In the genomic region with DNA sequence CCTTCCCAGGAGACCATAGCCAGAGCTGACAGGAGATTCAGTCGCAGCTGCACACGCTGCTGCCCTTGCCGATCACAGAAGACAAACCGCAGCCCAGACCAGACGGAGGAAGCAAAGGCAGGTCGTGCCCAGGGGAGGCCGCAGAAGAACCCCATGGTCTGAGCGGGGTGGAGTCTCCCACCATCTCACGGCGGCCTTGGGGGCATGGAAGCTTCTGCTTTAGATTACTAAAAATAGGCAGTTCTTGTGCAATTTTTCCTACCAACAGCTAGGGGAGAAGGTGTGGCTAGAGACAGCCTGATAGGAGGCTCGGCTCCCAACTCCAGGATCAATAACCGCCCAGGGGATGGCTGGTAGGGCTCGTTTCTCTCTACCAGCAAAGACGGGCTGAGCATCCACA, we compare ENCODE assay signal across 9 mouse cellular contexts. TPM values are rescaled to one million over a fixed set of nuclear protein-coding genes. Genes with fewer than 3 reads are reported as not detected.
DNase-seq lines count a peak whose midpoint lies in the region; ATAC-seq and TF ChIP-seq lines count a peak whose summit lies in the region.
"Had no signal": no experiment of that assay in that cellular context is flagged by ENCODE, and none has a peak within 500 bp of the region (broad histone marks: within the 10 kb centered on the region; RNA-seq: fewer than 3 reads in every experiment).

No protein-coding gene starts in this region.

- H3K4me3 ChIP-seq in liver, adult 2 months (ENCODE audit: insufficient read depth, low read depth, low read length), result peak overlapping the region; percentile 19; the same call in 1 of the 2 replicates

- intact Hi-C loops in heart, postnatal 10 days (cut with DNase I), result no loop called here

- no peak for TF ChIP-seq POLR2A in liver, adult 2 months (IDR thresholded peaks at IDR 0.05; ENCODE audit: extremely low read depth, insufficient read depth, low read length)

- peaks cover 24% of the 10 kb centered on the region for H3K4me1 ChIP-seq in liver, adult 2 months (ENCODE audit: control insufficient read depth, insufficient read depth, low read length)

- DNase-seq in heart, adult 18-20 months, result peak; percentile 30 to 63
- DNase-seq in heart, postnatal 10 days, result no peak
- DNase-seq in thymus, postnatal 0 days (ENCODE audit: low spot score), result peak; percentile 21
- DNase-seq in thymus, postnatal 36 days, result no peak
- DNase-seq in liver, adult 2 months (ENCODE audit: extremely low read depth, low read depth, low spot score), result peak; percentile 83
- no peak for DNase-seq in adipocyte (ENCODE audit: low spot score)
- no peak for DNase-seq in kidney, postnatal 10 days

- no peaks in the 10 kb centered on the region for H3K27me3 ChIP-seq in liver, adult 2 months (ENCODE audit: control insufficient read depth, insufficient read depth, low read length)
- H3K27me3 ChIP-seq: Patski had no signal

- H3K36me3 ChIP-seq in liver, adult 2 months (ENCODE audit: control insufficient read depth, insufficient read depth, low read length), result peaks cover 19% of the 10 kb centered on the region

- peaks cover 9% of the 10 kb centered on the region; the same call in 1 of the 2 replicates for H3K79me2 ChIP-seq in liver, adult 2 months (ENCODE audit: control insufficient read depth, insufficient read depth, low read length)

- H3K9ac ChIP-seq in liver, adult 2 months (ENCODE audit: low read depth, low read length), result 0 out of 2 replicates have a peak overlapping the region, but pooled peaks have one; percentile 15

- TF ChIP-seq CTCF in liver, adult 2 months (IDR thresholded peaks at IDR 0.05; ENCODE audit: low read depth, low read length), result no peak

- WGBS in liver, adult 2 months, result 11% methylated on average over 14 of the region's 14 CpGs

- ATAC-seq in erythroblast, adult 5-6 weeks (replicated peaks; ENCODE audit: low FRiP score, poor library complexity, severe bottlenecking), result no peak
- ATAC-seq: Patski had no signal

- H3K27ac ChIP-seq in liver, adult 2 months (replicated peaks; ENCODE audit: insufficient read depth, low read depth, low read length), result peak overlapping the region; percentile 39

RNA-seq across cellular contexts. Expression of gene Tpcn1, which starts 29.7 kb away (rescaled TPM):
- total RNA-seq in heart, adult 18-20 months (2021), result 10 to 100 TPM; 29.7 to 35.5 TPM
- total RNA-seq in heart, postnatal 10 days (2021), result 10 to 100 TPM; 33.0 to 38.7 TPM
- 33.3 and 48.6 TPM in 2 replicates for polyA plus RNA-seq in thymus, postnatal 0 days (2015; fragmentation: Nextera tagmentation; extraction: Ambion mirVana)
- total RNA-seq in liver, adult 2 months (2014; rRNA removed), result 7.6 and 11.5 TPM in 2 replicates
- 51.9 and 78.1 TPM in 2 replicates for polyA plus RNA-seq in liver, adult 2 months (2012; rRNA removed)
- total RNA-seq in erythroblast, adult 5-6 weeks (2015; ENCODE audit: low replicate concordance), result 199 and 213 TPM in 2 replicates
- total RNA-seq in erythroblast, adult 5-6 weeks (2017; ENCODE audit: low replicate concordance), result 147 and 161 TPM in 2 replicates

RNA-seq across cellular contexts. Expression of gene Iqcd, which starts 30.1 kb away (rescaled TPM):
- not detected for total RNA-seq in heart, adult 18-20 months (2021)
- under 1 TPM in 1 of 2 experiments, not detected in 1; 0.17 TPM for total RNA-seq in heart, postnatal 10 days (2021)
- polyA plus RNA-seq in thymus, postnatal 0 days (2015; fragmentation: Nextera tagmentation; extraction: Ambion mirVana), result 1.5 and 1.7 TPM in 2 replicates
- 0.09 TPM in 1 of 2 replicates, not detected in the other for total RNA-seq in liver, adult 2 months (2014; rRNA removed)
- polyA plus RNA-seq in liver, adult 2 months (2012; rRNA removed), result 0.15 and 0.22 TPM in 2 replicates
- 3.8 and 10.4 TPM in 2 replicates for total RNA-seq in erythroblast, adult 5-6 weeks (2015; ENCODE audit: low replicate concordance)
- total RNA-seq in erythroblast, adult 5-6 weeks (2017; ENCODE audit: low replicate concordance), result 15.2 and 21.7 TPM in 2 replicates

RNA-seq across cellular contexts. Expression of gene Slc8b1, which starts 47.8 kb away (rescaled TPM):
- total RNA-seq in heart, adult 18-20 months (2021), result 10 to 100 TPM in 1 of 2 experiments, 1 to 10 TPM in 1; 9.5 to 11.3 TPM
- 10 to 100 TPM in 1 of 2 experiments, 1 to 10 TPM in 1; 8.3 to 12.6 TPM for total RNA-seq in heart, postnatal 10 days (2021)
- 4.6 and 5.0 TPM in 2 replicates for polyA plus RNA-seq in thymus, postnatal 0 days (2015; fragmentation: Nextera tagmentation; extraction: Ambion mirVana)
- total RNA-seq in liver, adult 2 months (2014; rRNA removed), result 40.6 and 78.9 TPM in 2 replicates
- polyA plus RNA-seq in liver, adult 2 months (2012; rRNA removed), result 47.6 and 52.4 TPM in 2 replicates
- 14.2 and 17.1 TPM in 2 replicates for total RNA-seq in erythroblast, adult 5-6 weeks (2015; ENCODE audit: low replicate concordance)
- total RNA-seq in erythroblast, adult 5-6 weeks (2017; ENCODE audit: low replicate concordance), result 6.1 and 8.4 TPM in 2 replicates

RNA-seq across cellular contexts. Expression of gene Rita1, which starts 53.6 kb away (rescaled TPM):
- total RNA-seq in heart, adult 18-20 months (2021), result 10 to 100 TPM; 13.4 to 16.3 TPM
- 10 to 100 TPM; 12.7 to 13.1 TPM for total RNA-seq in heart, postnatal 10 days (2021)
- 10.7 TPM in 2 replicates for polyA plus RNA-seq in thymus, postnatal 0 days (2015; fragmentation: Nextera tagmentation; extraction: Ambion mirVana)
- 4.4 and 5.9 TPM in 2 replicates for total RNA-seq in liver, adult 2 months (2014; rRNA removed)
- polyA plus RNA-seq in liver, adult 2 months (2012; rRNA removed), result 9.1 and 10.5 TPM in 2 replicates
- total RNA-seq in erythroblast, adult 5-6 weeks (2015; ENCODE audit: low replicate concordance), result 2.7 and 3.8 TPM in 2 replicates
- total RNA-seq in erythroblast, adult 5-6 weeks (2017; ENCODE audit: low replicate concordance), result 0.84 TPM in 1 of 2 replicates, not detected in the other

RNA-seq across cellular contexts. Expression of gene Ddx54, which starts 53.8 kb away (rescaled TPM):
- total RNA-seq in heart, adult 18-20 months (2021), result 10 to 100 TPM; 19.2 to 23.0 TPM
- total RNA-seq in heart, postnatal 10 days (2021), result 10 to 100 TPM; 27.1 to 28.3 TPM
- 106 and 108 TPM in 2 replicates for polyA plus RNA-seq in thymus, postnatal 0 days (2015; fragmentation: Nextera tagmentation; extraction: Ambion mirVana)
- 15.2 and 19.8 TPM in 2 replicates for total RNA-seq in liver, adult 2 months (2014; rRNA removed)
- 24.2 and 24.6 TPM in 2 replicates for polyA plus RNA-seq in liver, adult 2 months (2012; rRNA removed)
- 1.7 and 1.9 TPM in 2 replicates for total RNA-seq in erythroblast, adult 5-6 weeks (2015; ENCODE audit: low replicate concordance)
- 5.2 and 6.0 TPM in 2 replicates for total RNA-seq in erythroblast, adult 5-6 weeks (2017; ENCODE audit: low replicate concordance)

Comparison
In these comparisons a context has a peak if more than half of its experiments do, and no peak if none do; other contexts are left out.
1. DNase-seq: peak in heart, adult 18-20 months (2 of 2), thymus, postnatal 0 days (single experiment) and liver, adult 2 months (single experiment); none in heart, postnatal 10 days (0 of 2), thymus, postnatal 36 days (0 of 2), adipocyte (single experiment) and kidney, postnatal 10 days (single experiment).